Mouse (Mus musculus) intestine, embryonic 14.5 days (tissue): ENCODE results near the gene Mrpl38. TPM values are rescaled to one million over a fixed set of nuclear protein-coding genes. Genes with fewer than 3 reads are reported as not detected.
"Not testable (repeated sequence)": the region's sequence is repeated elsewhere in the genome, so short reads cannot be mapped to it uniquely, and the experiment has no call there.

ENCODE experiments used
- ATAC-seq: fragments of 200-750 bp; cut with Nextera tagmentation; replicated peaks from 2 replicates; pipeline ENCODE4 v1.8.0; 2017; ENCODE audit warnings: low read depth, moderate number of reproducible peaks, moderate TSS enrichment, moderate library complexity; ENCODE audit not compliant: low FRiP score, low TSS enrichment
- DNase-seq: peaks from one replicate; pipeline ENCODE4 v3.0.0-alpha.2; 2018; ENCODE audit warnings: low spot score
- H3K27ac ChIP-seq: fragments of 300-500 bp; sonication (generic); 2 replicates; pipeline ENCODE4 v1.5.1; 2014; ENCODE audit warnings: low read depth, mild to moderate bottlenecking, control low read depth
- H3K27me3 ChIP-seq: fragments of 300-500 bp; sonication (generic); replicated peaks from 2 replicates; pipeline ENCODE4 v1.6.1; 2014; ENCODE audit warnings: low read length, control low read depth; ENCODE audit not compliant: control insufficient read depth, insufficient read depth
- H3K36me3 ChIP-seq: fragments of 300-500 bp; sonication (generic); 2 replicates; pipeline ENCODE4 v1.6.1; 2014; ENCODE audit warnings: low read length, control low read depth; ENCODE audit not compliant: control insufficient read depth, insufficient read depth
- H3K4me1 ChIP-seq: fragments of 300-500 bp; sonication (generic); replicated peaks from 2 replicates; pipeline ENCODE4 v1.6.1; 2014; ENCODE audit warnings: low read length, control low read depth, mixed read lengths; ENCODE audit not compliant: control insufficient read depth, insufficient read depth
- H3K4me2 ChIP-seq: fragments of 300-500 bp; sonication (generic); 2 replicates; pipeline ENCODE4 v1.6.1; 2014; ENCODE audit warnings: low read length
- H3K4me3 ChIP-seq: fragments of 300-500 bp; sonication (generic); 2 replicates; pipeline ENCODE4 v1.5.1; 2014; ENCODE audit warnings: low read depth, low read length, control low read depth, mixed read lengths
- H3K9ac ChIP-seq: fragments of 300-500 bp; sonication (generic); 2 replicates; pipeline ENCODE4 v1.6.1; 2014; ENCODE audit warnings: mild to moderate bottlenecking, low read length
- H3K9me3 ChIP-seq: fragments of 300-500 bp; sonication (generic); 2 replicates; pipeline ENCODE4 v1.6.1; 2016; ENCODE audit warnings: low read length, control low read depth; ENCODE audit not compliant: control insufficient read depth
- WGBS: fragments of 180-500 bp; shearing (Covaris S2); extraction: QIAGEN DNeasy Blood & Tissue Kit; methylation state at CpG from one replicate; pipeline ENCODE4 v1.1.7; 2014; 5-methylcytosine and 5-hydroxymethylcytosine counted together
- polyA plus RNA-seq: library from polyadenylated mRNA; unstranded; fragments of >200 nt; fragmentation: Nextera tagmentation; extraction: Ambion mirVana; gene quantifications from 2 replicates; pipeline ENCODE4 v1.2.1, GENCODE M21; 2014

Gene Mrpl38
- polyA plus RNA-seq, 1 experiment from 2014 or later, result 111 TPM

DNA sequence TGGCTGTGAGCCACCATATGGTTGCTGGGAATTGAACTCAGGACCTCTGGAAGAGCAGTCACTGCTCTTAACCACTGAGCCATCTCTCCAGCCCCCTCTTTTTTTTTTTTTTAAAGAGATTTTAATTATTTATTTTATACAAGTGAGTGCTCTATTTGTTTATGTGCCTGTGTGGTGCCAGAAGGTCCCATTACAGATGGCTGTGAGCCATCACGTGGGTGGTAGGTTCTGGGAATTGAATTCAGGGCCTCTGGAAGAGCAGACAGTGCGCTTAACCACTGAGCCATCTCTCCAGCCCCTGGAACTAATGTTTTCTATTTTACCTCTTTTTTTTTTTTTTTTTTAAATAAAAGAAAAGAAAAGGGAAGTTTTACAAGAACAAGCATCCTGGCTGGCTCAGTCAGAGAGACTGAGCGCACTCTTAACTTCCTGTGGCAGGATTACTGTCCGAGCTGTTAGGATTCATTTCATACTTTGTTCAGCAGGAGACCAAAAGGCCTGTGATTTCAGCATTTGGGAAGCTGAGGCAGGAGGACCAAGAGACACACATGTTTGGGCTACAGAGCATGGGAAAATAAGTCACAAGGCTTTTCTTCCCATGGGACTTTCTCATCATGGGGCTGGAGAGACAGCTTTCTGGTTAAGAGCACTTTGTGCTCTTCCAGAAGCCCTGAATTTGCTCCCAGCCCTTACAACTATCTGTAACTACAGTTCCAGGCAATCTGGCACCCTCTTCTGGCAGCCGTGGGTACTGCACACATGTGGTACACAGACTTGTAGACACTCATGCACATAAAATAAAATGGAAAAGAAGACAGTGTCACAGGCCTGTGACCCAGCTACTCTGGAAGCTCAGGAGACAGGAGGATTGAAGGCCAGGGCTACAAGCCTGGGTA is 42.2 kb downstream of the Mrpl38 start:
- DNase-seq (peak; percentile 74), ATAC-seq (no peak)
- WGBS, result 89% methylated on average over 5 of the region's 5 CpGs
- H3K4me1 ChIP-seq, result peaks cover 28% of the 10 kb centered on the region
- 0 out of 2 replicates have a peak, but pooled peaks cover 3% of the 10 kb centered on the region for H3K9me3 ChIP-seq
- no peak overlapping the region for H3K9ac ChIP-seq
- H3K4me3 ChIP-seq, result no peak overlapping the region
- H3K27me3 ChIP-seq, result no peaks in the 10 kb centered on the region
- no peak overlapping the region for H3K27ac ChIP-seq
- no peak overlapping the region for H3K4me2 ChIP-seq
- H3K36me3 ChIP-seq, result no peaks in the 10 kb centered on the region

DNA sequence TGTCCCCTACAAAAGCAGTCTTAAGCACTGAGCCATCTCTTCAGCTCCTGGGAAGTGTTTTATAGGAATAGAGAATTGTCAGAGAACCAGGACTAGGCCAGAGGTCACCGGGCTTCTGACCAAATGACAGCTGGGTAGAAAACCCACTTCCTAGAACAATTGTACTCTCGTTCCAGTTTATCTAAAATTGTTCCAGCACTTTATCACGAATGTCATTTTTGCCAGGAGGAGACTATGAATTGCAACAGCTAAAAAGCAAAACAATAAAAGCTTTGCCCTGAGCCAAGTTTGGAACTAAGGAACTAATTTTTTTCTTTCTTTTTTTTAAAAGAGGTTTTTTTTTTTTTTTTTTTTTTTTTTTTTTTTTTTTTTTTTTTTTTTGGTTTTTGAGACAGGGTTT is 43.1 kb downstream of the Mrpl38 start:
- Histone ChIP-seq H3K9me3 (0 out of 2 replicates have a peak, but pooled peaks cover 3% of the 10 kb centered on the region), H3K36me3 (no peaks in the 10 kb centered on the region), H3K9ac (no peak overlapping the region), H3K27me3 (no peaks in the 10 kb centered on the region), H3K4me1 (peaks cover 20% of the 10 kb centered on the region), H3K4me3 (no peak overlapping the region), H3K4me2 (no peak overlapping the region), H3K27ac (no peak overlapping the region)
- WGBS, result 73% methylated on average over 3 of the region's 3 CpGs
- DNase-seq (no peak), ATAC-seq (no peak)

DNA sequence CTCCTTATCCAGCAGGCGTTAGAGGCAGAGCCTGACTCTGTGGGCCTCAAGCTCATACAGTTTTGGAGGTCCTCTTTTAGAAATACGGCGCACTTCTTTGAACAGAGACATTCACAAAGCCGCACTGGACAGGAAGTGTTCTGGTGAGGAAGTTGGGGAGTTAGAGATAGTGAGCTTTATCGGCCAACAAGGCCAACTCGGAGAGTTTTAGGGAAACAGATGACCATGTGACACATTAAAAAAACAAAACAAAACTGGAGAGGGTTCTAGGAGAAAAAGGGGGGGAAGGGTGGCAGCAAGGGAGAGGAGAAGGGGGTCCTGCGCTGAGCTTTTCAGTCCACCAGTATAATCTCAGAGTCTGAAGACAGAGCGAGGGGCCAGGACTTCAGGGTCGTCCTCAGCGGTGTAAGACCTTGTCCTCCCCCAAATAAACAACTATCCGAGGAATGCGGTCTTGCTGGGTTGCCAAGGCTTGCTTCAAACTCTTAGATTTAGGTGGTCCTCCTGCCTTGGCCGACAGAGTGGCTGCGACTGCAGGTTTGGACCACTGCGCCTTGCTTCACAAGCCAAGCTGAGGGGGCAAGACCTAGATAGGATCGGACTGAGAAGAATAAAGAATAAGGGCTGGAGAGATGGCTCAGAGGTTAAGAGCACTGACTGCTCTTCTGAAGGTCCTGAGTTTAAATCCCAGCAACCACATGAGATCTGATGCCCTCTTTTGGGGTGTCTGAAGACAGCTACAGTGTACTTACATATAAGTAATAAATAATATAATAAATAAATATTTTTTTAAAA is 44.7 kb downstream of the Mrpl38 start:
- no peak overlapping the region for H3K4me3 ChIP-seq
- H3K4me2 ChIP-seq, result no peak overlapping the region
- 0 out of 2 replicates have a peak, but pooled peaks cover 3% of the 10 kb centered on the region for H3K9me3 ChIP-seq
- WGBS, result 37% methylated on average over 16 of the region's 16 CpGs
- no peaks in the 10 kb centered on the region for H3K36me3 ChIP-seq
- no peak overlapping the region for H3K9ac ChIP-seq
- ATAC-seq (no peak), DNase-seq (no peak)
- H3K4me1 ChIP-seq, result 0 out of 2 replicates have a peak, but pooled peaks cover 8% of the 10 kb centered on the region
- H3K27me3 ChIP-seq, result no peaks in the 10 kb centered on the region
- no peak overlapping the region; the same call in 1 of the 2 replicates for H3K27ac ChIP-seq

DNA sequence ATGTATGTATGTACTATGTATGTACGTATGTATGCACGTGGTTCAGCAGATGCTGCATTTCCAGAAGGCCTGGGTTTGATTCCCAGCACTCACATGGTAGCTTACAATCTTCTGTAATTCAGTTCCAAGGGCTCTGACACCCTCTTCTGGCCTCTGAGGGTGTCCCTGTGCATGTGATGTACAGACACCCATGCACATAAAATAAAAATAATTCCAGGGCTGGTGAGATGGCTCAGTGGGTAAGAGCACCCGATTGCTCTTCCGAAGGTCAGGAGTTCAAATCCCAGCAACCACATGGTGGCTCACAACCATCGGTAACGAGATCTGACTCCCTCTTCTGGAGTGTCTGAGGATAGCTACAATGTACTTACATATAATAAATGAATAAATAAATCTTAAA is 45.7 kb downstream of the Mrpl38 start:
- H3K9me3 ChIP-seq, H3K4me1 ChIP-seq, ATAC-seq, H3K4me2 ChIP-seq, H3K9ac ChIP-seq, DNase-seq, H3K27ac ChIP-seq, H3K36me3 ChIP-seq, H3K4me3 ChIP-seq, H3K27me3 ChIP-seq: not testable (repeated sequence)
- WGBS, result 88% methylated on average over 6 of the region's 6 CpGs

DNA sequence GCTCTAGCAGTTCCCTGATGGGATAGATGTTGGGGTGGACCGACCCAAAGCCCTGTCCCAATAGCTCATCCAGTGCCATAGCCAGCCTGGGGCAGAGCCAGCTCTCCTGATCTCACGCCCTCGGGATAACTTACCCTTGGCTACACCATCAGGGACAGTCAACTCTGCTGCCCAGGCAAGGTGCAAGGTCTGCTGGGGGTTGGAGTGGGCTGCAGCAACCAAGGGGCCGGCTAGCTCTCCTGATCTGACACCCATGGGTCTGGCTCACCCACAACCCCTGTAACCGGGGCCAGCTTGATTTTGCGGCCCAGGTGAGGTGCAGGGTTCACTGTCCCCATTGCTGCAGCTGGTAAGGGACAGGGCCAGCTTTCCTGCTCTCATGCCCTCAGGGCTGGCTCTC is 47.1 kb downstream of the Mrpl38 start:
- Histone ChIP-seq H3K27ac (no peak overlapping the region), H3K36me3 (no peaks in the 10 kb centered on the region), H3K4me1 (peaks cover 10% of the 10 kb centered on the region; the same call in 1 of the 2 replicates), H3K27me3 (no peaks in the 10 kb centered on the region), H3K9me3 (0 out of 2 replicates have a peak, but pooled peaks cover under 1% of the 10 kb centered on the region), H3K4me3 (no peak overlapping the region), H3K9ac (no peak overlapping the region), H3K4me2 (no peak overlapping the region)
- 88% methylated on average over 6 of the region's 6 CpGs for WGBS
- DNase-seq, result no peak
- ATAC-seq, result no peak

DNA sequence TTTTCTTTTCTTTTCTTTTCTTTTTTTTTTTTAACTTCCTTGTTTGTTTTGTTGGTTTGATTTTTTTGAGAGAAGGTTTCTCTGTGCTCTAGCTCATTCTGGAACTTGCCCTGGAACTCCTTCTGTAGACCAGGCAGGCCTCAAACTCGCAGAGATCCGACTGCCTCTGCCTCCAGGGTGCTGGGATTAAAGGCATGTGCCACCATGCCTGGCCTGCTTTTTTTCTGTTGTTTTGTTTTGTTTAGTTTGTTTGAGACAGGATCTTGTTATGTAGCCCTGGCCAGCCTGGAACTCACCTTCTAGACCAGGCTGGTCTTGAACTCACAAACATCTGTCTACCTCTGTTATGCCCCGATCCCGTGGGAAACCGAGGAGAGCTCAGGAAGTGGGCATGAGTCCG is 49.1 kb downstream of the Mrpl38 start:
- ATAC-seq (no peak), DNase-seq (no peak)
- Histone ChIP-seq H3K27me3 (no peaks in the 10 kb centered on the region), H3K4me2 (no peak overlapping the region), H3K9me3 (no peaks in the 10 kb centered on the region), H3K4me1 (peaks cover 17% of the 10 kb centered on the region), H3K27ac (no peak overlapping the region), H3K9ac (no peak overlapping the region), H3K4me3 (no peak overlapping the region), H3K36me3 (0 out of 2 replicates have a peak, but pooled peaks cover 1% of the 10 kb centered on the region)
- 89% methylated on average over 6 of the region's 6 CpGs for WGBS

DNA sequence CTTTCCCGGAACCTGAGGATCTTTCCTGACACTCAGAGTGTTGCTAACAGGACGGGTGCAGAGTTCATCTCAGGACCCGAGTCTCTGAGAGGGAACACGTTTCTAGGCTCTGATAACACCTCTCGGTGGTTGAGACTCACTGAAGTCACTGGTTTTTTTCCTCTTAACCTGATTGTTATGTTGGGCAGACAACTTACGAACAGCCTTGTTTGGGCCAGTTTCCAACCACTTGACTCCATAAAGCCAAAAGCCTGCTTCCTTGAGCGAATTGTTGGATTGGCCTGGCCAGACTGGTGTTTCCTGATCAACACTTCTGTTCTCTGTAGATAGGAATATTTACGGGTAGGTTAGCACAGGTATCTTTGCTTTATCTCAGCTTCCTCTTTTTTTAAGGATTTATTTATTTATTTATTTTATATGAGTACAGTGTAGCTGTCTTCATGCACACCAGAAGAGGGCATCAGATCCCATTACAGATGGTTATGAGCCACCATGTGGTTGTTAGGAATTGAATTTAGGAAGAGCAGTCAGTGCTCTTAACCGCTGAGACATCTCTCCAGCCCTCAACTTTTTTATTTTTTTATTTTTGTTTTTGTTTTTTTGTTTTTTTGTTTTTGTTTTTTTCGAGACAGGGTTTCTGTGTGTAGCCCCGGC is 49.8 kb downstream of the Mrpl38 start:
- 81% methylated on average over 11 of the region's 11 CpGs for WGBS

DNA sequence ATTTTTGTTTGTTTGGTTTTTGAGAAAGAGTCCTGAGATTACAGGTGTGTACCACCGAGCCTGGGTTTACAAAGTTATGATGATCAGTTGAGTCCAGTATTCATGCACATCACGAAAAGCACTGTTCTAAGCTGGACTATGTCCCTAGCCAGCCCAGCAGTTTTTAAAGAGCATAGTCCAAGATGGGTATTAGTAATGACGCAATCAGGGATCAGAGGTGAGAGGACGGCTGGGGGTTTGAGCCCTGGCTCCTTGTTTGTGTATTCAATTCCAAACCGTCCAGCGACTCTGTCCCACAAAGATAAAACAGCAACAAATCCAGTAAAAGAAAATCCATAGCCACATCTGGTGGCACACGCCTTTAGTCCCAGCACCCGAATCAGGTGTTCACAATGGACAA is 50.5 kb downstream of the Mrpl38 start:
- H3K4me2 ChIP-seq, result peak overlapping the region; percentile 65
- H3K36me3 ChIP-seq, result peaks cover 10% of the 10 kb centered on the region
- peaks cover 13% of the 10 kb centered on the region for H3K4me1 ChIP-seq
- H3K4me3 ChIP-seq, result no peak overlapping the region
- no peaks in the 10 kb centered on the region for H3K27me3 ChIP-seq
- no peaks in the 10 kb centered on the region for H3K9me3 ChIP-seq
- no peak for DNase-seq
- ATAC-seq, result no peak
- no peak overlapping the region for H3K27ac ChIP-seq
- 80% methylated on average over 8 of the region's 8 CpGs for WGBS
- H3K9ac ChIP-seq, result no peak overlapping the region

More for the DNA sequence above, 49.8 kb downstream of the Mrpl38 start:
- Histone ChIP-seq H3K9me3 (no peaks in the 10 kb centered on the region), H3K9ac (no peak overlapping the region), H3K36me3 (peaks cover 4% of the 10 kb centered on the region), H3K27me3 (no peaks in the 10 kb centered on the region), H3K4me3 (no peak overlapping the region), H3K4me1 (peaks cover 14% of the 10 kb centered on the region), H3K27ac (no peak overlapping the region), H3K4me2 (no peak overlapping the region)
- ATAC-seq, result no peak
- no peak for DNase-seq
